Mouse (Mus musculus) spleen, adult 12 weeks (tissue): Measurements from ENCODE around the gene Ptcd2.
"Not testable (repeated sequence)": the region's sequence is repeated elsewhere in the genome, so short reads cannot be mapped to it uniquely, and the experiment has no call there.

Source experiments
- DNase-seq: peaks from one replicate; pipeline ENCODE4 v3.0.0; 2022; ENCODE audit warnings: low spot score

The Ptcd2 gene

GRCm38 (mm10) chr13:99355861-99356260, 11.4 kb upstream of the Ptcd2 start:
- DNase-seq: no peak

GRCm38 (mm10) chr13:99355072-99355471, 10.6 kb upstream of the Ptcd2 start:
- DNase-seq: no peak

- no peak for DNase-seq
These were observed 9.0 kb upstream of the Ptcd2 start for GRCm38 (mm10) chr13:99353490-99353851.

DNA sequence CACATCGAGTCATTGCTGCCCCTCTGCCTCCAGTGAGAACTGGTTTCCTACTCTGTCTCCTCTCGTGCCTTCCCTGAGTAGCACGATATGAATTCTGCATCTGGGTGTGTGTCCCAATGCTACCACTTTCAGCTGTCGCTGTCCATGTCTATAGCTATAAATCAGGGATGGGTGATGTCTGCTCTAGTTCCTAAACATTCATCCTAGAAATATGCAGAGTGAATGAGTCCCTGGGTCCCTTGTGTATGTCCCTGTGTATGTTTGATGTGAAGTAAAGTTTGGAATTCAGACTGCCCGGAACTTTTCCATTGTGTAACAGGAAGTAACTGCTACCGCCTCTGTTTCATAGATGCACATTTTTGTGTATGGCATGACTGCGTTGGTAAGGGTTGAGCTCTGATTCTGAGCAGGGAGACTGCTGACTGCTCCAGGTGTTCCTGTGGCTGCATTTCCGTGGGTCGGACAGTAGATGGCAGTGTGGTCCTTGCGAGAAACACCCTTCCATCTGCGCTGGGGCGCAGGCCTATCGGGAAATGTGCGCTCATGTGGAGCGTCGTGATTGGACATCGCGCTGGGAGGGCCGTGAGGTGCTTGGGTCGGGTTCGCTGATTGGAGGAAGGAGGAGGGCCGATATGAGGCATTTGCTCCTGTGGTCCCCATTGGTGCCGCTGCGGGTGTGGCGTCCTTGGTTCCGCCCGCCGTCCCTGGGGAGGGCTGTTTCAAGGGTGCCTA, 8.4 kb upstream of the Ptcd2 start:
- peak; percentile 87 for DNase-seq

DNA sequence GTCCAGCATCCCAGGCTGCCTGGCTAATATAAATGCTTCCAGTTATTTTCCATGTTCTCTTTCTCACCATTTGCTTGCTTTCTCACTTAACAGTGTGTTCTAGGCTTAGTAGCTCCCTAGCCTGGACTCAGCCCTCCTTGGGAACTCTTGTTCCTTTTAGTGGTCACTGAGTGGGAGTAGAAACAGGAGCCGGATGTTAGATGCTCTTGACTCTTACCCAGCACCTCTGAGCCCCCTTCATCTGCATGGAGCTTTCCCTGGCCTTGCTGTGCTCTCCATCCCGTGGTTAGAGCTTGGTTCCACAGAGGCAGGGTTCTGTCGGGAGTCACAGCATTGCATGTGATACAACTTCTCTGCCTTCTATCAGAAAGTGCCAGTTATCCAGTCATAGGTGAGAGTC, 7.1 kb upstream of the Ptcd2 start:
- no peak for DNase-seq

- no peak for DNase-seq
These were observed 6.7 kb upstream of the Ptcd2 start for GRCm38 (mm10) chr13:99351186-99351585.

- DNase-seq: no peak
These were observed 5.5 kb upstream of the Ptcd2 start for GRCm38 (mm10) chr13:99350009-99350408.

DNA sequence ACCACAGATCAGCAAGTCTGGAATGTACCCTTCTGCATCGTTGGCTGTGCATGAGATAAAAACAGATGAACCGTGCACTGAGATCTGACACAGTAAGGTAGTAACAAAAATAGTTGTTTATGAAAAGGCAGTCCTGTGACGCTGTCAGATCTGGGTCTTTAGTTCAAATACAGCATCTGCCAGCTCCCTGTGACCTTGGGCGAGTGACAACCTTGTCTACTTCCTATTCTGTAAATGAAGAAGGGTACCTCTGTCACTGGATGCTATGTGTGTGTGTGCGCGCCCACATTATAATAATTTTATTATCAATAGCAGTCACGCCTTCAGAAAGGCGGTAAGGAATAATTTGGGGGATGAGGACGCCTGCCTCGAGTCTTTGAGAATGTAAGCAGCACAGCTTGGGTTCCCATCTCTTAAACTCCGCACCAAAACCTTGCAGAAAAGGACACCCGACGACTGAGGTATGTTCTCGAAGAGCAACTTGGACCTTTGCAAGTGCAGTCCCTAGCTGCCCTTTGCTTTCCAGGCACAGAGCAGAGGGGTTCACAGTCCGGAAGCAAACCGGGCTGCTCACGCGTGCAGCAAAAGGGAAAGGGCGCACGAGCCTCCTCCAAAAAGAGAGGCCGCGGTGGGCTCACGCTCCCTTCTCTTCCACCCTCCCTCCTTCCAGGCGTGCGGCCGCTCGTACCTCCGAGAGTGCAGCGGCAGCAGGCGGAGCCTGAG, 468 bp downstream of the Ptcd2 start:
- no peak for DNase-seq

DNA sequence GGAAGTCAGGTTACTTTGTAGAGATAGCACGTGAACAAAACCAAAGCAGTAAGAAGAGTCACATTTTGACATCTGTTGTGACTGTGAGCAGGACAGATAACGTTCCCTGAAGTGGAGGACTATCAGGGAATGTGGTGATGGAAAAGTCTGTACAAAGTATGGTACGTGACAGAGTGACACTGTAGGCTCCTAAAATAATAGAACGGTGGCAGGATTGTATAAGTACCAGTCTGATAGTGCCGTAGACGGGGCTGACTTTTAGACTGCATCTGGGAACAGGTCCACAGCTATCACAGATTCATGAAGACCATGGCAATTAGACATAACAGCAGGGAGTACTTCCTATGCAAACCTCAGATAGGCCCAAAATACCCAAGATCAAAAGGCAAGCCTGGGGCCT, 3.0 kb downstream of the Ptcd2 start:
- no peak for DNase-seq

DNA sequence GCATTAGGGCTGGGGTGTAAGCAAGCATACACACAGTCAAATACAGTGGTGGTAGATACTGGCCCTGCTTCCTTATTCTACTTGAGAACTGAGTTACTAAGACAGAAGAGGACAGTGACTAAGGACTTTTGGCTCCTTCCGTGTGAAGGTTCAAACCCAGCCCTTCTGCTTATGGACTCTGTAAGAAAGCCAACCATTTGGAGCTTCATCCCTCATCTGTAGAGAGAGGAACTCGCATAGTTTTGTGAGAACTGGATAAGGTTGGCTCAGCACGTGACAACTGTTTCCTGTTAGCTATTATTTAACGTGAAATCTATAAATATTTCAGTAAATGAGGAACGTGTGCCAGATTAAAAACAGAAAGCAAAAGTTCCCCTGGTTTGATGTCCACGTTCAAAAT, 7.0 kb downstream of the Ptcd2 start:
- DNase-seq: no peak

DNA sequence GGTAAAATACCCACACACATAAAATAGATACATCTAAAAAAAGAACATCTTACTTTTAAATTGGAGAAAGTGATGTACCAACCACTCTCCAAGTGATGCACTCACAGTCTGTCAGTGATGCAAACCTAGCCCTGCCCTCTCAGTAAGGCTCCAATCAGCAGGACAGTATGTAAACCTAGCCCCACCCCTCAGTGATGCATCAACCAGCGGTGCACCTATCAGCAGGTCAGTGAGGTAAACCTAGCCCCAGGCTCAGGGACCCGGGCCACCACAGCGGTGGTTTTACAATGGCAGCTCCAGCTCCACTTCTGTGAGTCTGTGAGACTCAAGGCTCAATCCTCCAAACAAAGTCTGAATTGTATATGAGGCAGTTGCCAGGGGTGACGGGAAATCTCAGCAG, 13.2 kb downstream of the Ptcd2 start:
- DNase-seq: no peak

DNA sequence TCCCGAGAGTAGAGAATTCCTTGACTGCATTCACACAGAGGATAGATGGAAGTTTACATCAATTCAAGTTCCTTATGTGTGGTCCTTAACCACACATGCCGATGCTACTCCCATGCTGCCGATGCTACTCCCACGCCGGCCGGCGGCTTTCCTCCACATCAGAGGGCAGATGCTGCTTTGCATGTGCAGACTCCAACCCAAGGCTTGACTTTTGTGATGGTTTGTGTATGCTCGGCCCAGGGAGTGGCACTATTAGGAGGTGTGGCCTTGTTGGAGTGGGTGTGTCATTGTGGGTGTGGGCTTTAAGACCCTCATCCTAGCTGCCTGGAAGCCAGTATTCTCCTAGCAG, 20.2 kb downstream of the Ptcd2 start:
- DNase-seq: not testable (repeated sequence)

- DNase-seq: no peak
These were observed 20.7 kb downstream of the Ptcd2 start for GRCm38 (mm10) chr13:99323632-99324336.

GRCm38 (mm10) chr13:99322915-99323314, 21.6 kb downstream of the Ptcd2 start:
- not testable (repeated sequence) for DNase-seq

GRCm38 (mm10) chr13:99320453-99320852, 24.1 kb downstream of the Ptcd2 start:
- no peak for DNase-seq

DNA sequence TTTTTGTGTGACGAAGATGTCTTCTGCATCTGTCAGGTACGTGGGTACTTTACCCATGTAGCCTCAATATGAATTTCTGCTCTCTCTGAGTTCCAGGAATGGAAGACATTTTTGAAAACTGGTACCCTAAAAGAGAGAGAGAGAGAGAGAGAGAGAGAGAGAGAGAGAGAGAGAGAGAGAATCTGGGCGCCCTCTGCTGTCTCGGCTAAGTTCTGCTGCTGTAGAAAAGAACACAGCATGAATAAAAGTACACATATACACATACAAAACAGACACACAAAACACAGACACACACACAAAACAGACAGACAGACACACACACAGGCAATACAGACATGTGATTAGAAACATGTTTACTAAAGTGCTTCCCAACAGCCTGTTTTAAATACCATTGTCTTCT, 27.4 kb downstream of the Ptcd2 start:
- no peak for DNase-seq

DNA sequence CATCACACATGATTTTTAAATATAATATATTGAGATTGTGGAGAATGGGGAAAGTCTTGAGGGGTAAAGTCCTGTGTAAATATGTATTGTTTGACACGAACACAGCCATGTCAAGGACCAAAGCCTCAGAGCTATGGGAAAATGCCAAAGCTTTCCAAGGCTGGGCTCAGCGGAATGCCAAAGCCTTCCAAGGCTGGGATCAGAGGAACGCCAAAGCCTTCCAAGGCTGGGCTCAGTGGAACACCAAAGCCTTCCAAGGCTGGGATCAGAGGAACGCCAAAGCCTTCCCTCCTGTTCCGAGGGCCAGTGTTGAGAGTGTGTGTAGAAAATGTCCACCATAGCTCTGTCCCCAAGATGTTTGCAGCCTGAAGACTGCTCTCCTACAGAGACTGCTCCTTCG, 28.1 kb downstream of the Ptcd2 start:
- no peak for DNase-seq

GRCm38 (mm10) chr13:99314657-99315181, 29.8 kb downstream of the Ptcd2 start:
- no peak for DNase-seq

DNA sequence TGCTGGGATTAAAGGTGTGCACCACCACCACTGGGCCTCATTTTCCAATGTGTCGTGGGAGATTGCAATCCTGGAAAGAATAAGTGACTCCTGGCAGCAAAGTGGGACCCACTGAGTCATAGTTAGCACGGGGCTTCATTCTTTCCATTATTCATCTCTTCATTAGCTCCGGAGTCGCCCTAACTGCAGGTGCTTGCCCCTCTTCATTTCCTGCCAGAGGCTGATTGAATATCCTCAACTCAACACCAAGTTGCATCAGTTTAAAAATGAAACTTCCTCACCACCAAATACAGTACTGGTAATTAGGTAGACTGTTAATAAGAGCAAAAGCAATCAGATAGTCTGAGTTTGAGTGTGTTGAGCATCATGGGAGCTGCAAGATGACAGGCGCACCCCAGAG, 30.4 kb downstream of the Ptcd2 start:
- DNase-seq: no peak

DNA sequence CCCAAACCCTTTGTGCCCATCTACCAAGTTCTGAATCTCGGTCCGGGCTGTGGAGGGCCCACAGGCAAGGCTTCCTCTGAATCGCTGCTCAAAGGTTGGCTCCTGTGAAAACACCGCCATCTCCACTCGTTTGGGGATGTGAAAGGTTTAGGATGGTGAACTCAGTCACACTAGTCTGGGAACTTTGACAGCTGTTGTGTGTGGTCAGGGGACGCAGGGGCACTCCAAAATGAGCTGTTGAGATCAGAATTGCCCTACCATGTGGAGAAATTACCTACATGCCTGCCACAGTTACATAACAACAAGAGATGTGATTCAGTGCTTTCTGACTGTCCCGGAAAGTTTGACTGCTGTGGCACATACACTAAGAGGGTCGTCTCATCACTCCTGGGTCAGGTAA, 36.1 kb downstream of the Ptcd2 start:
- no peak for DNase-seq

DNA sequence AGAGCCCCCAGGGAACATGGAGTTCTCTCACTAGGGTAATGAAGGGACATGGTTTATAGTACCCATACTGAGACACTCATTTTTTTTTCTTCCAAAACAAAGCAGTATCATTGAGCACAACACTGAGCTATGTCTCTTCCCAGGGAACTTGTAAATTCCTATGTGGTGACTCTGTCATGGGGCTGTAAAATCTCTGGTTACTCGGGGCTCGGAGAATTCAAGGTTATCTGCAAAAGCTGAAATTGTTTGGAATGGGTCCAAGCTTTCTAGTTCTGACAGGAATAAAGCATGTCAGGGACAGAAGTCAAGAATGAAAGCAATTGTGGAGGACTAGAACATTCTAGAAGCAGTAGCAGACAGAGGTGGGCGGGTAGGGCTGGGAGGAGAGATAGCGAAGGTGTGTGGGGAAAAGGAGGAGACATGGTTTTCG, 36.6 kb downstream of the Ptcd2 start:
- no peak for DNase-seq

- DNase-seq: no peak
These were observed 38.3 kb downstream of the Ptcd2 start for GRCm38 (mm10) chr13:99306164-99306563.

GRCm38 (mm10) chr13:99305186-99305585, 39.3 kb downstream of the Ptcd2 start:
- DNase-seq: no peak
